Mouse (Mus musculus) hindbrain, embryonic 16.5 days (tissue): ENCODE data around the gene Exosc6. TPM values are rescaled to one million over a fixed set of nuclear protein-coding genes. Genes with fewer than 3 reads are reported as not detected.

ENCODE experiments used
- ATAC-seq: fragments of 200-750 bp; cut with Nextera tagmentation; 2 replicates; pipeline ENCODE4 v1.8.0; 2017; ENCODE audit warnings: moderate TSS enrichment, moderate library complexity
- H3K27ac ChIP-seq: fragments of 300-500 bp; sonication (generic); 2 replicates; pipeline ENCODE4 v1.5.1; 2014; ENCODE audit warnings: low read depth, mild to moderate bottlenecking, control low read depth, low read length, moderate library complexity
- H3K27me3 ChIP-seq: fragments of 300-500 bp; sonication (generic); replicated peaks from 2 replicates; pipeline ENCODE4 v1.6.1; 2014; ENCODE audit warnings: low read length; ENCODE audit not compliant: control insufficient read depth, insufficient read depth
- H3K36me3 ChIP-seq: fragments of 300-500 bp; sonication (generic); 2 replicates; pipeline ENCODE4 v1.6.1; 2014; ENCODE audit warnings: mild to moderate bottlenecking, low read length, moderate library complexity, mixed read lengths; ENCODE audit not compliant: control insufficient read depth, insufficient read depth
- H3K4me1 ChIP-seq: fragments of 300-500 bp; sonication (generic); 2 replicates; pipeline ENCODE4 v1.6.1; 2014; ENCODE audit warnings: low read depth, low read length; ENCODE audit not compliant: control insufficient read depth, insufficient read depth
- H3K4me2 ChIP-seq: fragments of 300-500 bp; sonication (generic); 2 replicates; pipeline ENCODE4 v1.6.1; 2014; ENCODE audit warnings: mild to moderate bottlenecking, low read length, control low read depth, moderate library complexity
- H3K4me3 ChIP-seq: fragments of 300-500 bp; sonication (generic); 2 replicates; pipeline ENCODE4 v1.5.1; 2014; ENCODE audit warnings: mild to moderate bottlenecking, low read length, control low read depth, moderate library complexity
- H3K9ac ChIP-seq: fragments of 300-500 bp; sonication (generic); 2 replicates; pipeline ENCODE4 v1.6.1; 2014; ENCODE audit warnings: low read depth, mild to moderate bottlenecking, control low read depth, low read length, moderate library complexity
- H3K9me3 ChIP-seq: fragments of 300-500 bp; sonication (generic); 2 replicates; pipeline ENCODE4 v1.6.1; 2014; ENCODE audit warnings: mild to moderate bottlenecking, low read length, moderate library complexity; ENCODE audit not compliant: control insufficient read depth
- WGBS: fragments of 180-500 bp; shearing (Covaris S2); extraction: QIAGEN DNeasy Blood & Tissue Kit; methylation state at CpG from one replicate; pipeline ENCODE4 v1.1.7; 2014; 5-methylcytosine and 5-hydroxymethylcytosine counted together
- polyA plus RNA-seq: library from polyadenylated mRNA; unstranded; fragments of >200 nt; fragmentation: Nextera tagmentation; extraction: Ambion mirVana; gene quantifications from 2 replicates; pipeline ENCODE4 v1.2.1, GENCODE M21; 2015

The Exosc6 gene
- polyA plus RNA-seq, 1 experiment from 2014 or later = not detected

DNA sequence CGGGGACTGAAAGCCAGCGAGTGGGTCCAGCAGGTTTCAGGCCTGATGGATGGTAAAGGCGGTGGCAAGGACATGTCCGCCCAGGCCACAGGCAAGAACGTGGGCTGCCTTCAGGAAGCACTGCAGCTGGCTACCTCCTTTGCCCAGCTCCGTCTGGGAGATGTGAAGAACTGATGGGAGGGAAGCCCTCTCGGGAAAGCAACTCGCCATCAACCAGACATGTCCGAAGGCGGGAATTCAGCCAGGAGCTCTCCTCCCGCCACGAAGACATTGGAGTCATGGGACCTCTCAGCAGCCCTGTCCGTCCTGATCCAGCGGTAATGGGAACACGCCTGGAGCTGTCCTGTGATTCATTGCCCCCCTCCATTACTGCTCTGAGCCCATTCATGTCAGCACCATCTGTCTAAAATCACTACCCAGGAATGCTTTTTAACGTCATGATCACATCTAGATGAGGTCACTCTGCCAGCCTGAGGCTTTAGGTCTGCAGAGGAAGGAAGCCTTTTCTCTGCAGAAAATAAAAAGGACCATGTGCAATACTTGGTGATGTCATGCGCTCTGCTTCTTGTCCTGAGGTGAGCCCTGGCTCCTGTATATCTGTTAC is 1.0 kb upstream of the Exosc6 start:
- ATAC-seq = no peak
- no peaks in the 10 kb centered on the region for H3K27me3 ChIP-seq
- no peak overlapping the region for H3K4me2 ChIP-seq
- H3K4me3 ChIP-seq = no peak overlapping the region
- H3K36me3 ChIP-seq = peaks cover 49% of the 10 kb centered on the region
- 90% methylated on average over 16 of the region's 17 CpGs for WGBS
- H3K9me3 ChIP-seq = no peaks in the 10 kb centered on the region
- peaks cover 12% of the 10 kb centered on the region for H3K4me1 ChIP-seq
- no peak overlapping the region; the same call in 1 of the 2 replicates for H3K9ac ChIP-seq
- H3K27ac ChIP-seq = no peak overlapping the region

DNA sequence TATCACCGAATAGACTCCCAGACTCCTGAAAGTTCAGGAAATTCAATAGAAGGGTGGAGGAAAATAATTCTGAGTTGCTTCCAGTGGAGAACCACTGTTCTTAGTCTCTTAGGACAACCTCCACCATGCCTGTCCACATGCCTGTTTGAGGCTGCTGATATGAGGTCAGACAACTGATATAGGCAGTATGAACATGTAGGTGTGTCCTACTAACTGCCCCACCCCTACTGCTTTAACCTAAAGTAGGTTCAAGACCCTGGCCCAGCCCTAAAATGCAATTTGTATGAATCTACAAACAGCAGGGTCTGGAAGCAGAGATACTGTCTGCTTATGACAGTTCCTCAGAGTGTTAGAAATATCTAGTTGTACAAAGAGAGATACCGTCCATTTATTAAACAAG is 478 bp upstream of the Exosc6 start:
- H3K4me1 ChIP-seq = peaks cover 13% of the 10 kb centered on the region
- WGBS = 65% methylated on average over 2 of the region's 2 CpGs
- no peak overlapping the region for H3K4me3 ChIP-seq
- H3K9ac ChIP-seq = no peak overlapping the region
- no peak overlapping the region for H3K4me2 ChIP-seq
- no peaks in the 10 kb centered on the region for H3K27me3 ChIP-seq
- peak; percentile 31 for ATAC-seq
- H3K9me3 ChIP-seq = no peaks in the 10 kb centered on the region
- H3K27ac ChIP-seq = no peak overlapping the region
- H3K36me3 ChIP-seq = peaks cover 44% of the 10 kb centered on the region

- Histone ChIP-seq H3K27ac (peak overlapping the region; percentile 84), H3K4me2 (peak overlapping the region; percentile 85), H3K27me3 (no peaks in the 10 kb centered on the region), H3K9ac (peak overlapping the region; percentile 70), H3K4me3 (peak overlapping the region; percentile 98), H3K9me3 (no peaks in the 10 kb centered on the region), H3K4me1 (peaks cover 21% of the 10 kb centered on the region), H3K36me3 (peaks cover 35% of the 10 kb centered on the region)
- WGBS = under 1% methylated on average over 37 of the region's 63 CpGs
- ATAC-seq = 0 out of 2 replicates have a peak, but pooled peaks have one; percentile 16
Observed at GRCm38 (mm10) chr8:111056691-111057293, 653 bp downstream of the Exosc6 start.

DNA sequence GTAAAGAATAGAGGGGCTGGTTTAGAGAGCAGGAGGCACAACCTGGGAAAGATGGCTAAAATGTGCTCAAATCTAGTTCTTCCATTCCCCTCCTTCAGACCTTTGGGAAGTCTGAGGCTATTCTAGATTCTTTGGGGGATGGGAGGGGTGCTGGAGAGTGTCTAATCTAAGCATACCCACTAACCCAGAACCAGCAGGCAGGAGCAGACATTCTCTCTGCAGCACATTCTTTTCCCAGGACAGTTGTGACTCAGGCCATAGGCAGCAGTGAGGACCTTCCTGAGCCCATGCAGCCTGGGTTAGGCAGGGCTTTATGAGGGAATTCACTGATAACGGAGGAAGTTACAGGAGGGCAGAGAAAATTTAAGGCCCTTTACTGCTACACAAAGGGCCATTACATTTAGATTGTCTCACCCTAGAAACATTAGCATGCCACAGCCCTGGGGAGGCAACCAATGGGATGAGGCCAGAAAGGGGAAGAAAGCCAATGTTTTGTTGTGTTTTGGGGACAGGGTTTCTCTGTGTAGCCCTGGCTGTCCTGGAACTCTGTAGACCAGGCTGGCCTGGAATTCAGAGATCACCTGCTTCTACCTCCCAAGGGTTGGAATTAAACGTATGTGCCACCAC is 2.9 kb downstream of the Exosc6 start:
- WGBS = 69% methylated on average over 2 of the region's 2 CpGs
- Histone ChIP-seq H3K36me3 (peaks cover 14% of the 10 kb centered on the region), H3K9ac (no peak overlapping the region), H3K27me3 (no peaks in the 10 kb centered on the region), H3K4me3 (no peak overlapping the region), H3K9me3 (no peaks in the 10 kb centered on the region), H3K27ac (no peak overlapping the region), H3K4me1 (peaks cover 21% of the 10 kb centered on the region), H3K4me2 (no peak overlapping the region)
- ATAC-seq = no peak

DNA sequence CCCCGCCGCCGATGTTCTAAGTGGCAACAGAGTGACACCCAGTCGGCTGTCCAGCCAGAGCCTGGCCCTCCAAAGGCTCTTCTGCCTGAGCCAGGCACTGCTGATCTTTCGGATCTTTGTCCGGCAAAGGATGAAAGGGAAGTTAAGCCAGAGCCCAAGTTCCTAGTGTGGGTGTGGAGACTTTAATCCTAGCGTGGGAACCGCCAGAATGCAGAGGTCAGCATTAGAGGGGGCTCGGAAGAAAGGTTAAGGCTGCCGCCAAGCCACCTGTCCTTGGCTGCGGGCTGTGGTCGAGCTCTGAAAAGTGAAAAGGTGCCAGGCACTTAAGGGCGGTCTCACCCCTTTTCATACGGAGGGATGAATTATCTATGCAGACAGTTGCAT is 5.5 kb downstream of the Exosc6 start:
- WGBS = 1% methylated on average over 14 of the region's 14 CpGs
- no peaks in the 10 kb centered on the region for H3K27me3 ChIP-seq
- peaks cover 21% of the 10 kb centered on the region for H3K4me1 ChIP-seq
- peak overlapping the region; percentile 55 for H3K4me3 ChIP-seq
- peak overlapping the region; percentile 75 for H3K4me2 ChIP-seq
- peak overlapping the region; percentile 72 for H3K27ac ChIP-seq
- H3K9me3 ChIP-seq = no peaks in the 10 kb centered on the region
- peak overlapping the region; percentile 58 for H3K9ac ChIP-seq
- no peaks in the 10 kb centered on the region; the same call in 1 of the 2 replicates for H3K36me3 ChIP-seq
- peak; percentile 15 for ATAC-seq

GRCm38 (mm10) chr8:111062072-111062757 is 6.1 kb downstream of the Exosc6 start:
- Histone ChIP-seq H3K27me3 (no peaks in the 10 kb centered on the region), H3K36me3 (no peaks in the 10 kb centered on the region; the same call in 1 of the 2 replicates), H3K4me3 (peak overlapping the region; percentile 55), H3K4me1 (peaks cover 17% of the 10 kb centered on the region), H3K27ac (peak overlapping the region; percentile 72), H3K9ac (peak overlapping the region; percentile 58), H3K9me3 (no peaks in the 10 kb centered on the region), H3K4me2 (peak overlapping the region; percentile 75)
- WGBS = under 1% methylated on average over 27 of the region's 27 CpGs
- ATAC-seq = peak; percentile 94

DNA sequence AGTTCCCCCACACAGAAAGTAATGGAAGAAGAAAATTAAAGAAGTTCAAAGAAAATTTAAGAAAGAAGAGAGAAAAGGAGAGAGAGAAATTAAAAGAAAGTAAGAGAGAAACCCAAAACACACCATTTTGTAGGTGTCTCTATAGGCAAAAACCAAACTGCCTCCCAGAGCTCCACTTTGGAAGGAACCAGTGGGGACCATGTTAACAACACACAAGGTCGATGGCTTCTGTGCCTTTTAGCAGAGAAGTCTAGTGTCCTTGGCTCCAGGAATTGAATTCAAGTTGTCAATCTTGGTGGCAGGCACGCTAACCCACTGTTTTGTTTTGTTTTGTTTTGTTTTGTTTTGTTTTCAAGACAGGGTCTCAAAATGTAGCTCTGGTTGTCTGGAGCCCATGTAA is 6.8 kb downstream of the Exosc6 start:
- peaks cover 11% of the 10 kb centered on the region for H3K4me1 ChIP-seq
- WGBS = 42% methylated on average over 2 of the region's 2 CpGs
- no peaks in the 10 kb centered on the region for H3K27me3 ChIP-seq
- no peak overlapping the region for H3K27ac ChIP-seq
- H3K4me2 ChIP-seq = peak overlapping the region; percentile 75
- H3K9ac ChIP-seq = no peak overlapping the region
- no peak for ATAC-seq
- no peaks in the 10 kb centered on the region for H3K9me3 ChIP-seq
- no peak overlapping the region; the same call in 1 of the 2 replicates for H3K4me3 ChIP-seq
- no peaks in the 10 kb centered on the region; the same call in 1 of the 2 replicates for H3K36me3 ChIP-seq

- ATAC-seq = no peak
- no peaks in the 10 kb centered on the region for H3K36me3 ChIP-seq
- WGBS = 78% methylated on average over 4 of the region's 4 CpGs
Observed at GRCm38 (mm10) chr8:111066308-111066707, 10.2 kb downstream of the Exosc6 start.

DNA sequence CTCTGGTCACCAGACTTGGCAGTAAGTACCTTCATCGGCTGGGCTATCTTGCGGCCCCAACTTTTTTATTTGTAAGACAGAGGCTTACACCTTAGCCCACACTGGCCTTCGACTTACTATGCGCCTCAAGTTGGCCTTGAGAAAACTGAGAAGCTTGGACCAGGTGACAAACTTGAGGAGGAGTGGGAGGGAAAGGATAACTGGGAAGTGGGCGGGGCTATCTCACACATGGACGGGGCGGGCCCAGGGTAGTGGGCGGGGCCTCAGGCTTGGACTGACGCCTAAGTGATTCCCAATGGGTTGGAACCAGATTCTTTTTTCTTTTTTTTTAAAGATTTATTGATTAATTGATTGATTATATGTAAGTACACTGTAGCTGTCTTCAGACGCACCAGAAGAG is 11.3 kb downstream of the Exosc6 start:
- ATAC-seq = no peak
- no peak overlapping the region for H3K4me2 ChIP-seq
- no peak overlapping the region for H3K9ac ChIP-seq
- no peaks in the 10 kb centered on the region for H3K36me3 ChIP-seq
- H3K4me1 ChIP-seq = no peaks in the 10 kb centered on the region; the same call in 1 of the 2 replicates
- no peaks in the 10 kb centered on the region for H3K9me3 ChIP-seq
- H3K27me3 ChIP-seq = no peaks in the 10 kb centered on the region
- no peak overlapping the region for H3K27ac ChIP-seq
- WGBS = 30% methylated on average over 10 of the region's 10 CpGs
- H3K4me3 ChIP-seq = no peak overlapping the region

More at GRCm38 (mm10) chr8:111066308-111066707, 10.2 kb downstream of the Exosc6 start:
- Histone ChIP-seq H3K27ac (no peak overlapping the region), H3K9ac (no peak overlapping the region), H3K4me2 (no peak overlapping the region), H3K4me3 (no peak overlapping the region), H3K9me3 (no peaks in the 10 kb centered on the region), H3K27me3 (no peaks in the 10 kb centered on the region), H3K4me1 (peaks cover 1% of the 10 kb centered on the region; the same call in 1 of the 2 replicates)
